Mouse (Mus musculus) intestine, postnatal 0 days (tissue): ENCODE measurements at regions not wholly inside any gene's neighbourhood (a gene's known extent, or its start where the extent isn't known, plus 50 kb on each side); places are given as distances from the start of the nearest gene placed in this dataset.

Experiments
- ATAC-seq: fragments of 200-750 bp; cut with Nextera tagmentation; 2 replicates; pipeline ENCODE4 v1.8.0; 2017; ENCODE audit warnings: mild to moderate bottlenecking, moderate TSS enrichment, moderate library complexity
- H3K27ac ChIP-seq: fragments of 300-500 bp; sonication (generic); 2 replicates; pipeline ENCODE4 v1.5.1; 2014; ENCODE audit warnings: mild to moderate bottlenecking, low read depth, low read length, moderate library complexity
- H3K27me3 ChIP-seq: fragments of 300-500 bp; sonication (generic); replicated peaks from 2 replicates; pipeline ENCODE4 v1.6.1; 2014; ENCODE audit warnings: low read length, mixed read lengths; ENCODE audit not compliant: control insufficient read depth, insufficient read depth
- H3K36me3 ChIP-seq: fragments of 300-500 bp; sonication (generic); 2 replicates; pipeline ENCODE4 v1.6.1; 2014; ENCODE audit warnings: mild to moderate bottlenecking, moderate library complexity; ENCODE audit not compliant: control insufficient read depth, insufficient read depth
- H3K4me1 ChIP-seq: fragments of 300-500 bp; sonication (generic); replicated peaks from 2 replicates; pipeline ENCODE4 v1.6.1; 2014; ENCODE audit warnings: antibody characterized with exemption, low read length, mixed read lengths; ENCODE audit not compliant: control insufficient read depth, insufficient read depth
- H3K4me2 ChIP-seq: fragments of 300-500 bp; sonication (generic); replicated peaks from 2 replicates; pipeline ENCODE4 v1.6.1; 2014; ENCODE audit warnings: low read depth, mild to moderate bottlenecking, moderate library complexity
- H3K4me3 ChIP-seq: fragments of 300-500 bp; sonication (generic); 2 replicates; pipeline ENCODE4 v1.5.1; 2014; ENCODE audit warnings: low read depth, low read length
- H3K9ac ChIP-seq: fragments of 300-500 bp; sonication (generic); 2 replicates; pipeline ENCODE4 v1.6.1; 2014; ENCODE audit warnings: mild to moderate bottlenecking, low read depth, low read length
- H3K9me3 ChIP-seq: fragments of 300-500 bp; sonication (generic); 2 replicates; pipeline ENCODE4 v1.6.1; 2016; ENCODE audit warnings: mixed run types; ENCODE audit not compliant: control insufficient read depth
- CTCF ChIP-seq: sonication (generic); IDR thresholded peaks from 2 replicates; pipeline ENCODE4 v1.5.1; 2016; ENCODE audit warnings: low read depth, mild to moderate bottlenecking, control low read depth, antibody characterized with exemption, moderate library complexity
- WGBS: fragments of 180-500 bp; shearing (Covaris S2); extraction: QIAGEN DNeasy Blood & Tissue Kit; methylation state at CpG from one replicate; pipeline ENCODE4 v1.1.7; 2014; 5-methylcytosine and 5-hydroxymethylcytosine counted together

- Histone ChIP-seq H3K4me3 (no peak overlapping the region), H3K4me2 (no peak overlapping the region), H3K4me1 (no peaks in the 10 kb centered on the region), H3K27me3 (no peaks in the 10 kb centered on the region), H3K9ac (no peak overlapping the region), H3K9me3 (no peaks in the 10 kb centered on the region), H3K27ac (no peak overlapping the region), H3K36me3 (no peaks in the 10 kb centered on the region)
- 79% methylated on average over 15 of the region's 15 CpGs for WGBS
- no peak for TF ChIP-seq CTCF
- no peak for ATAC-seq
These were observed 73.4 kb upstream of the Medag start for GRCm38 (mm10) chr5:149338016-149338696.

- H3K36me3 ChIP-seq = no peaks in the 10 kb centered on the region
- H3K4me3 ChIP-seq = no peak overlapping the region
- TF ChIP-seq CTCF = no peak
- H3K9ac ChIP-seq = no peak overlapping the region
- no peaks in the 10 kb centered on the region for H3K4me1 ChIP-seq
- 72% methylated on average over 5 of the region's 5 CpGs for WGBS
- no peaks in the 10 kb centered on the region for H3K27me3 ChIP-seq
- H3K27ac ChIP-seq = no peak overlapping the region
- no peak for ATAC-seq
- H3K9me3 ChIP-seq = no peaks in the 10 kb centered on the region
- no peak overlapping the region for H3K4me2 ChIP-seq
These were observed 72.9 kb upstream of the Medag start for GRCm38 (mm10) chr5:149338697-149339078.

GRCm38 (mm10) chr5:149340361-149340760 is 71.2 kb upstream of the Medag start:
- no peaks in the 10 kb centered on the region for H3K4me1 ChIP-seq
- H3K27ac ChIP-seq = no peak overlapping the region
- no peak overlapping the region for H3K4me3 ChIP-seq
- H3K4me2 ChIP-seq = no peak overlapping the region
- H3K27me3 ChIP-seq = no peaks in the 10 kb centered on the region
- TF ChIP-seq CTCF = no peak
- no peaks in the 10 kb centered on the region for H3K9me3 ChIP-seq
- no peaks in the 10 kb centered on the region for H3K36me3 ChIP-seq
- 79% methylated on average over 7 of the region's 7 CpGs for WGBS
- no peak for ATAC-seq
- H3K9ac ChIP-seq = no peak overlapping the region

DNA sequence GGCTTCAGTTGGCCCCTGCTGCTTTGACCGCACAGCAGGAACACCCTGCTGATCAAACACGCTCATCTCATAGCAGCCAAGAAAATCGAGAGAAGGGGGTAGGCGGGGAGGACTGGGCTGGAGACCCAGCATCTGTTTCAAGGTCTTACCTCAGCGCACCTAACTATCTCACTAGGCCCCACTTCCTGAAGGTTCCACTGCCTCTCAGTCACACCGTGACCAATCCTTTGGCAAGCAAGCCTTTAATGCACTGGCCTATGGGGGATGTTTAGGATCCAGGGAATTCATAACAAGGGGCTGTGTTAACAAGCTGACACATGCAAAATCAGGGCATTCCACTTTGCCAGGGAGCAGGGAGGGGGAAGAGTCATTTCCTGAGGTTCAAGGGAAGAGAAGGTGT is 70.1 kb upstream of the Medag start:
- H3K4me2 ChIP-seq = no peak overlapping the region
- no peak overlapping the region for H3K4me3 ChIP-seq
- no peak for TF ChIP-seq CTCF
- no peaks in the 10 kb centered on the region for H3K9me3 ChIP-seq
- H3K27me3 ChIP-seq = no peaks in the 10 kb centered on the region
- H3K27ac ChIP-seq = no peak overlapping the region
- H3K9ac ChIP-seq = no peak overlapping the region
- H3K36me3 ChIP-seq = no peaks in the 10 kb centered on the region
- H3K4me1 ChIP-seq = no peaks in the 10 kb centered on the region
- ATAC-seq = no peak
- WGBS = 55% methylated on average over 6 of the region's 6 CpGs

- no peaks in the 10 kb centered on the region for H3K27me3 ChIP-seq
- H3K4me2 ChIP-seq = no peak overlapping the region
- H3K9me3 ChIP-seq = no peaks in the 10 kb centered on the region
- H3K4me3 ChIP-seq = no peak overlapping the region
- H3K36me3 ChIP-seq = no peaks in the 10 kb centered on the region
- no peak overlapping the region for H3K27ac ChIP-seq
- 84% methylated on average over 21 of the region's 21 CpGs for WGBS
- H3K4me1 ChIP-seq = no peaks in the 10 kb centered on the region
- no peak for ATAC-seq
- H3K9ac ChIP-seq = no peak overlapping the region
- TF ChIP-seq CTCF = no peak
These were observed 67.7 kb upstream of the Medag start for GRCm38 (mm10) chr5:149343610-149344527.

DNA sequence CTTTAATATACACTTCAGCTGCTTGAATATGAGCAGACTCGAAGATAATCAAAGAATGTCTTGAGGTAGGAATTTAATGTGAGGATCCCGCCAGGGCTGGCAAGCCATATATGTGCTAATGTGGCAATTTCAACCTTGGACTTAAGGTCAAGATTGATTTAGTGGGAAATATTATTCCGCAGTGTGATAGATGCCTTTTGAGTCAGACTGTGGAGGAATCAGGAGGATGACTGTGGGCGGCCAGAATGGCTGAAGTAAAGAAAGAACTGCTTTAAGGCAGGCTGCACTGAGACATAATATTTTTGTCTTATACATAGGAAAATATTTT is 67.1 kb upstream of the Medag start:
- Histone ChIP-seq H3K27ac (no peak overlapping the region), H3K4me3 (no peak overlapping the region), H3K9ac (no peak overlapping the region), H3K36me3 (no peaks in the 10 kb centered on the region), H3K4me1 (no peaks in the 10 kb centered on the region), H3K9me3 (no peaks in the 10 kb centered on the region), H3K27me3 (no peaks in the 10 kb centered on the region), H3K4me2 (no peak overlapping the region)
- TF ChIP-seq CTCF = no peak
- WGBS = 81% methylated on average over 4 of the region's 4 CpGs
- no peak for ATAC-seq
